Mouse (Mus musculus) liver, embryonic 13.5 days (tissue): ENCODE measurements around the gene Duxf3. TPM values are rescaled to one million over a fixed set of nuclear protein-coding genes. Genes with fewer than 3 reads are reported as not detected.

ENCODE experiments used
- polyA plus RNA-seq: library from polyadenylated mRNA; unstranded; fragments of >200 nt; fragmentation: Nextera tagmentation; extraction: Ambion mirVana; gene quantifications from 2 replicates; pipeline ENCODE4 v1.2.1, GENCODE M21; 2015

Duxf3 gene
- polyA plus RNA-seq, 1 experiment from 2014 or later: not detected

Other genes starting within 250 kb of the Duxf3 start
- not detected in 2 replicates for gene AW822073, start 7.7 kb downstream of the Duxf3 start, polyA plus RNA-seq
- gene Gm4981, start 4.0 kb upstream of the Duxf3 start, polyA plus RNA-seq: not detected in 2 replicates
- gene Gcc2, start 22.8 kb upstream of the Duxf3 start, polyA plus RNA-seq: 27.2 and 35.2 TPM in 2 replicates
- 107 and 118 TPM in 2 replicates for gene Lims1, start 90.8 kb upstream of the Duxf3 start, polyA plus RNA-seq
- gene Ranbp2, start 214.2 kb upstream of the Duxf3 start, polyA plus RNA-seq: 20.4 and 27.8 TPM in 2 replicates